Mouse (Mus musculus) CH12.LX (cell line): Measurements from ENCODE around the gene Dgcr6. TPM values are rescaled to one million over a fixed set of nuclear protein-coding genes. Genes with fewer than 3 reads are reported as not detected.

Source experiments
- DNase-seq: peaks from one replicate; pipeline ENCODE4 v3.0.0-alpha.2; 2013; ENCODE audit errors: extremely low read depth
- H3K27ac ChIP-seq: 2 replicates; pipeline ENCODE4 v1.5.1; 2012; ENCODE audit warnings: low read depth, mild to moderate bottlenecking, control low read depth, moderate library complexity; ENCODE audit not compliant: insufficient read depth
- H3K27me3 ChIP-seq: replicated peaks from 2 replicates; pipeline ENCODE3; 2012; ENCODE audit warnings: inconsistent platforms
- H3K36me3 ChIP-seq, 2 experiments: replicated peaks in 1 of 2; 2 replicates each; pipeline versions ENCODE3 to v1.6.1; 2012; ENCODE audit warnings: inconsistent platforms in 1 of 2, low read length in 1 of 2, mild to moderate bottlenecking in 1 of 2, mixed read lengths in 1 of 2, moderate library complexity in 1 of 2; ENCODE audit not compliant: control insufficient read depth in 1 of 2, insufficient read depth in 1 of 2
- H3K4me1 ChIP-seq, 2 experiments: 2 replicates each; pipeline ENCODE4 v1.6.1; 2012; ENCODE audit warnings: inconsistent platforms in 1 of 2, moderate library complexity in 1 of 2; ENCODE audit not compliant: insufficient read depth in 2 of 2, control insufficient read depth in 1 of 2
- H3K4me2 ChIP-seq: 2 replicates; pipeline ENCODE4 v1.6.1; 2012; ENCODE audit warnings: low read depth, mild to moderate bottlenecking, control low read depth; ENCODE audit not compliant: poor library complexity, insufficient read depth, severe bottlenecking
- H3K4me3 ChIP-seq, 3 experiments: fragments of 150-350 bp in 1 of 3; sonication (generic) in 1 of 3; replicated peaks in 1 of 3; 2 replicates each; pipeline versions ENCODE3 to v1.5.1; 2011 to 2012; ENCODE audit warnings: low read depth in 2 of 3, low read length in 2 of 3, mild to moderate bottlenecking in 2 of 3, moderate library complexity in 2 of 3, control low read depth in 1 of 3, improper control_type of control experiment in 1 of 3, inconsistent platforms in 1 of 3, mixed read lengths in 1 of 3; ENCODE audit not compliant: poor library complexity in 1 of 3
- H3K79me2 ChIP-seq: replicated peaks from 2 replicates; pipeline ENCODE4 v1.6.1; 2012; ENCODE audit warnings: mild to moderate bottlenecking, moderate library complexity; ENCODE audit not compliant: control insufficient read depth, poor library complexity, insufficient read depth, severe bottlenecking; ENCODE audit errors: extremely low read depth
- H3K9ac ChIP-seq: 2 replicates; pipeline ENCODE4 v1.6.1; 2012; ENCODE audit warnings: low read depth, mild to moderate bottlenecking, control low read depth, moderate library complexity; ENCODE audit not compliant: insufficient read depth
- H3K9me3 ChIP-seq: replicated peaks from 2 replicates; pipeline ENCODE3; 2012; ENCODE audit warnings: low read length, inconsistent platforms, mixed read lengths
- BHLHE40 ChIP-seq: IDR thresholded peaks from 2 replicates; pipeline ENCODE4 v1.6.1; 2011; ENCODE audit warnings: mild to moderate bottlenecking, low read depth, low read length, improper control_type of control experiment
- EP300 ChIP-seq: IDR thresholded peaks from 2 replicates; pipeline ENCODE4 v1.6.1; 2011; ENCODE audit warnings: low read length, improper control_type of control experiment
- ETS1 ChIP-seq: conservative IDR thresholded peaks from 2 replicates; pipeline ENCODE4 v1.6.1; 2012; ENCODE audit warnings: low read depth, mild to moderate bottlenecking, inconsistent platforms, low read length, improper control_type of control experiment, moderate library complexity
- GABPA ChIP-seq: IDR thresholded peaks from 2 replicates; pipeline ENCODE4 v1.6.1; 2012; ENCODE audit warnings: low read depth, low read length, improper control_type of control experiment, inconsistent platforms; ENCODE audit not compliant: insufficient replicate concordance
- KAT2A ChIP-seq: IDR thresholded peaks from 2 replicates; pipeline ENCODE4 v1.6.1; 2012; ENCODE audit warnings: low read length, improper control_type of control experiment, inconsistent platforms; ENCODE audit not compliant: insufficient replicate concordance
- MAFK ChIP-seq: IDR thresholded peaks from 2 replicates; pipeline ENCODE4 v1.6.1; 2011; ENCODE audit warnings: low read length, improper control_type of control experiment; ENCODE audit not compliant: insufficient replicate concordance
- MAX ChIP-seq: IDR thresholded peaks from 2 replicates; pipeline ENCODE4 v1.6.1; 2011; ENCODE audit warnings: low read length, improper control_type of control experiment
- MAZ ChIP-seq: IDR thresholded peaks from 2 replicates; pipeline ENCODE4 v1.6.1; 2012; ENCODE audit warnings: low read depth, mild to moderate bottlenecking, inconsistent platforms, low read length, improper control_type of control experiment, moderate library complexity
- NELFE ChIP-seq: IDR thresholded peaks from 2 replicates; pipeline ENCODE4 v1.6.1; 2011; ENCODE audit warnings: low read depth, low read length, improper control_type of control experiment
- NRF1 ChIP-seq: IDR thresholded peaks from 2 replicates; pipeline ENCODE4 v1.6.1; 2014; ENCODE audit warnings: low read depth, mild to moderate bottlenecking, inconsistent platforms, low read length, improper control_type of control experiment, moderate library complexity
- PAX5 ChIP-seq: IDR thresholded peaks from 2 replicates; pipeline ENCODE4 v1.6.1; 2012; ENCODE audit warnings: low read length, inconsistent platforms, mixed read lengths
- POLR2AphosphoS2 ChIP-seq: IDR thresholded peaks from 2 replicates; pipeline ENCODE4 v1.6.1; 2011; ENCODE audit warnings: low read depth, low read length, improper control_type of control experiment
- SIN3A ChIP-seq: IDR thresholded peaks from 2 replicates; pipeline ENCODE4 v1.6.1; 2012; ENCODE audit warnings: low read length, improper control_type of control experiment, inconsistent platforms
- TCF12 ChIP-seq: IDR thresholded peaks from 2 replicates; pipeline ENCODE4 v1.6.1; 2014; ENCODE audit warnings: low read depth, mild to moderate bottlenecking, inconsistent platforms, low read length, improper control_type of control experiment
- UBTF ChIP-seq: IDR thresholded peaks from 2 replicates; pipeline ENCODE4 v1.6.1; 2012; ENCODE audit warnings: low read depth, mild to moderate bottlenecking, inconsistent platforms, low read length, improper control_type of control experiment, moderate library complexity
- ZC3H11A ChIP-seq: IDR thresholded peaks from 2 replicates; pipeline ENCODE4 v1.6.1; 2012; ENCODE audit warnings: low read depth, mild to moderate bottlenecking, inconsistent platforms, low read length, improper control_type of control experiment
- dilution Hi-C: fragments of 300-500 bp; cut with MboI; formaldehyde crosslinking; loops from 2 replicates; pipeline ENCODE4 v1.14.3; 2020; ENCODE audit warnings: low sequenced_read_pairs; ENCODE audit not compliant: extremely low pct_unique_long_range_greater_than_20kb, extremely low pct_ligation_motif_present
- in situ Hi-C: fragments of 300-500 bp; cut with MboI; formaldehyde crosslinking; loops from 3 replicates; pipeline ENCODE4 v1.14.3; 2019; ENCODE audit warnings: low sequenced_read_pairs, low pct_ligation_motif_present, low pct_unique_long_range_greater_than_20kb, mixed read lengths
- polyA plus RNA-seq: library from polyadenylated mRNA; unstranded; fragments of >175 nt; gene quantifications from 2 replicates; pipeline ENCODE4 v1.2.1, GENCODE M21; 2012; ENCODE audit warnings: low read depth; ENCODE audit not compliant: insufficient read length
- total RNA-seq, 2 experiments: library from RNA; depleted of rRNA; stranded (reverse); fragments of 300-350 nt in 1 of 2; fragments of >200 nt in 1 of 2; gene quantifications; 2 replicates each; pipeline ENCODE4 v1.2.3; 2012 to 2014

The Dgcr6 gene
- total and polyA plus RNA-seq, 3 experiments, result 13.0 to 41.5 (median 32.4) TPM

GRCm38 (mm10) chr16:18033289-18033688, 19.4 kb upstream of the Dgcr6 start:
- Histone ChIP-seq H3K9ac (no peak overlapping the region), H3K27me3 (peaks cover 77% of the 10 kb centered on the region), H3K4me3 (no peak overlapping the region)
- in situ Hi-C loops, result no loop called here
- TF ChIP-seq BHLHE40 (no peak), EP300 (no peak), KAT2A (no peak), SIN3A (no peak), TCF12 (no peak), ETS1 (no peak), GABPA (no peak), PAX5 (no peak), MAX (no peak), POLR2AphosphoS2 (no peak)
- TF ChIP-seq, all 38 proteins: peak for 0
- H3K4me1 ChIP-seq, result peaks cover 7 to 9% of the 10 kb centered on the region in 2 experiments
- dilution Hi-C loops, result no loop called here
- H3K79me2 ChIP-seq, result no peaks in the 10 kb centered on the region
- H3K36me3 ChIP-seq, result no peaks in the 10 kb centered on the region
- H3K27ac ChIP-seq, result no peak overlapping the region
- no peak overlapping the region for H3K4me2 ChIP-seq
- H3K9me3 ChIP-seq, result no peaks in the 10 kb centered on the region
- no peak for DNase-seq

GRCm38 (mm10) chr16:18034286-18034685, 18.4 kb upstream of the Dgcr6 start:
- peaks cover 77% of the 10 kb centered on the region for H3K27me3 ChIP-seq
- H3K4me1 ChIP-seq, result peaks cover 7 to 9% of the 10 kb centered on the region in 2 experiments
- dilution Hi-C loops (no loop called here), in situ Hi-C loops (no loop called here)
- no peak for TF ChIP-seq MAFK
- TF ChIP-seq NELFE, result no peak
- TF ChIP-seq MAZ, result no peak
- no peak for TF ChIP-seq ZC3H11A
- TF ChIP-seq GABPA, result no peak
- no peak for TF ChIP-seq TCF12
- TF ChIP-seq UBTF, result no peak
- TF ChIP-seq NRF1, result no peak
- no peaks in the 10 kb centered on the region for H3K9me3 ChIP-seq
- H3K27ac ChIP-seq, result no peak overlapping the region
- no peak overlapping the region for H3K4me2 ChIP-seq
- H3K36me3 ChIP-seq, result no peaks in the 10 kb centered on the region
- no peak overlapping the region for H3K9ac ChIP-seq
- H3K4me3 ChIP-seq, result no peak overlapping the region
- no peak for DNase-seq
- H3K79me2 ChIP-seq, result no peaks in the 10 kb centered on the region
